Mouse (Mus musculus): Measurements from ENCODE around the gene Aspscr1.

Aspscr1 gene

GRCm38 (mm10) chr11:120684660-120685059, 11.9 kb downstream of the Aspscr1 start:
- DNase-seq: peak; percentile 44

GRCm38 (mm10) chr11:120686650-120687272, 14.0 kb downstream of the Aspscr1 start:
- peak; percentile 56 for DNase-seq

- DNase-seq: no peak
Observed at GRCm38 (mm10) chr11:120689365-120689764, 16.6 kb downstream of the Aspscr1 start.

GRCm38 (mm10) chr11:120692471-120693011, 19.8 kb downstream of the Aspscr1 start:
- peak; percentile 36 for DNase-seq

GRCm38 (mm10) chr11:120693461-120693860, 20.7 kb downstream of the Aspscr1 start:
- no peak for DNase-seq

- peak; percentile 54 for DNase-seq
Observed at GRCm38 (mm10) chr11:120695184-120695583, 22.4 kb downstream of the Aspscr1 start.

- DNase-seq: no peak
Observed at GRCm38 (mm10) chr11:120695641-120696040, 22.9 kb downstream of the Aspscr1 start.

- no peak for DNase-seq
Observed at GRCm38 (mm10) chr11:120696568-120696967, 23.8 kb downstream of the Aspscr1 start.

GRCm38 (mm10) chr11:120697741-120698140, 25.0 kb downstream of the Aspscr1 start:
- peak; percentile 54 for DNase-seq

GRCm38 (mm10) chr11:120703696-120704454, 31.1 kb downstream of the Aspscr1 start:
- no peak for DNase-seq

- DNase-seq: peak; percentile 65
Observed at GRCm38 (mm10) chr11:120704486-120705325, 31.9 kb downstream of the Aspscr1 start.

- DNase-seq: no peak
Observed at GRCm38 (mm10) chr11:120706120-120706519, 33.3 kb downstream of the Aspscr1 start.

- no peak for DNase-seq
Observed at GRCm38 (mm10) chr11:120707225-120707624, 34.5 kb downstream of the Aspscr1 start.

- DNase-seq: no peak
Observed at GRCm38 (mm10) chr11:120707969-120708368, 35.2 kb downstream of the Aspscr1 start.

GRCm38 (mm10) chr11:120709551-120709950, 36.8 kb downstream of the Aspscr1 start:
- no peak for DNase-seq

GRCm38 (mm10) chr11:120710672-120711071, 37.9 kb downstream of the Aspscr1 start:
- no peak for DNase-seq

GRCm38 (mm10) chr11:120711980-120712604, 39.3 kb downstream of the Aspscr1 start:
- DNase-seq: no peak

- DNase-seq: peak; percentile 70
Observed at GRCm38 (mm10) chr11:120712771-120713568, 40.2 kb downstream of the Aspscr1 start.

GRCm38 (mm10) chr11:120713580-120714518, 41.1 kb downstream of the Aspscr1 start, which contains the start of the genes Cenpx and Lrrc45:
Gene Cenpx (minus strand): TSS chr11:120713738.
Gene Lrrc45 (plus strand): TSS chr11:120713925.
- peak; percentile 96 for DNase-seq

- no peak for DNase-seq
Observed at GRCm38 (mm10) chr11:120714546-120714945, 41.8 kb downstream of the Aspscr1 start.
